Mouse (Mus musculus) liver, adult 2 months (tissue): ENCODE data around the gene Trmt6. TPM values are rescaled to one million over a fixed set of nuclear protein-coding genes. Genes with fewer than 3 reads are reported as not detected.

Experiments used
- DNase-seq: peaks from one replicate; pipeline ENCODE4 v3.0.0-alpha.2; 2011; ENCODE audit warnings: low read depth, low spot score; ENCODE audit errors: extremely low read depth
- H3K27ac ChIP-seq: fragments of 200-500 bp; replicated peaks from 2 replicates; pipeline ENCODE4 v1.5.1; 2012; ENCODE audit warnings: low read depth, mild to moderate bottlenecking, control low read depth, inconsistent platforms, low read length; ENCODE audit not compliant: insufficient read depth
- H3K27me3 ChIP-seq: fragments of 200-500 bp; 2 replicates; pipeline ENCODE4 v1.6.1; 2012; ENCODE audit warnings: mild to moderate bottlenecking, moderate library complexity, low read length, inconsistent platforms; ENCODE audit not compliant: control insufficient read depth, insufficient read depth
- H3K36me3 ChIP-seq: fragments of 200-500 bp; 2 replicates; pipeline ENCODE4 v1.6.1; 2012; ENCODE audit warnings: low read length, inconsistent platforms; ENCODE audit not compliant: control insufficient read depth, insufficient read depth
- H3K4me1 ChIP-seq: fragments of 200-500 bp; 2 replicates; pipeline ENCODE4 v1.6.1; 2011; ENCODE audit warnings: low read length; ENCODE audit not compliant: control insufficient read depth, insufficient read depth
- H3K4me3 ChIP-seq: fragments of 200-500 bp; 2 replicates; pipeline ENCODE4 v1.5.1; 2011; ENCODE audit warnings: low read depth, mild to moderate bottlenecking, control low read depth, low read length, moderate library complexity; ENCODE audit not compliant: insufficient read depth
- H3K79me2 ChIP-seq: fragments of 200-500 bp; 2 replicates; pipeline ENCODE4 v1.6.1; 2012; ENCODE audit warnings: inconsistent platforms, mild to moderate bottlenecking, low read length, moderate library complexity; ENCODE audit not compliant: control insufficient read depth, insufficient read depth
- H3K9ac ChIP-seq: fragments of 200-500 bp; 2 replicates; pipeline ENCODE4 v1.6.1; 2012; ENCODE audit warnings: low read depth, mild to moderate bottlenecking, control low read depth, inconsistent platforms, low read length
- CTCF ChIP-seq: fragments of 200-500 bp; IDR thresholded peaks from 2 replicates; pipeline ENCODE4 v1.5.1; 2011; ENCODE audit warnings: low read depth, low read length, control low read depth
- POLR2A ChIP-seq: fragments of 200-500 bp; IDR thresholded peaks from 2 replicates; pipeline ENCODE4 v1.6.1; 2011; ENCODE audit warnings: low read length, control low read depth; ENCODE audit not compliant: insufficient read depth; ENCODE audit errors: extremely low read depth
- WGBS: fragments of 180-500 bp; shearing (Covaris S2); methylation state at CpG from one replicate; pipeline ENCODE4 v1.1.7; 2018; 5-methylcytosine and 5-hydroxymethylcytosine counted together
- polyA plus RNA-seq: library from polyadenylated mRNA; depleted of rRNA; stranded (reverse); fragments of >200 nt; gene quantifications from 2 replicates; pipeline ENCODE4 v1.2.3, GENCODE M21; 2012; rRNA removed
- total RNA-seq: library from RNA; depleted of rRNA; stranded (reverse); fragments of >200 nt; gene quantifications from 2 replicates; pipeline ENCODE4 v1.2.3, GENCODE M21; 2014; rRNA removed

Gene Trmt6
- total RNA-seq (9.0 and 9.6 TPM in 2 replicates), polyA plus RNA-seq (2.0 TPM in 2 replicates)

DNA sequence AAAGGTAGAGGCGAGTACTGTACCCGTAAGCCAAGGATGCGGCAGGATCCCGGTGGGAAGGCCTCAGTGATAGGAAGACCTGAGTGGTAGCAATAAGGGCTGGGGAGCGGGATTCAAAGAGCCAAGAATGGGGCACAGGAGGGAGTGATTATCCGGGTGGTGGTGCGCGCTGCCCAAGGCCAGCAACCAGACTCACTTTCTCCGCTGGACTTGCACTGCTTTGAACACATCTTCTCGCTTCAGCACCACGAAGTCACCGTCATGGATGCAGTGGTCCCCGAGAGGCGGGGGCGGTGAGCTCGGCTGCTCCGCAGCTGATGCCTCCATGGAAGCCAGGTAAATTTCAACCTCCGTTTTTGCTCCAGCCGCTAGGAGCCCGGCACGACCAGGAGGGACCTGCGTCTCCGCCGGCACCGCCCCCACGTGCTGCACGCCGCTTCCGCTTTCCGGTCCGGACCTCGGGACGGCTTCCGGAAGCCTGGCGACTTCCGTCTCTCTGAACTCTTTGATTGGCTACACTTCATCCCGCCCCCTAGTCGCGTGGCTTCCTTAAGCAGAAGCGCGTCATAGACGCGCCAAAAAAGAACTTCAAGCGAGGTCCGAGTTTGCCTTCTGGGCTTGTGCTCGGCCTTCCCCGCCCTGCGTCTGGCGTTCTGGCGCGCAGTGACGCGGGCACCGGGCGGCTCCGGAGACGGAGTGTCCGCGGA is at the start of gene Trmt6, which contains the start of gene Mcm8:
Trmt6 (minus strand) TSS at position 448 of the 707 bp plus-strand sequence.
Mcm8 (plus strand) TSS at position 534 of the 707 bp plus-strand sequence.
- H3K27me3 ChIP-seq, result no peaks in the 10 kb centered on the region
- H3K27ac ChIP-seq, result no peak within 1 kb of the TSS
- DNase-seq, result peak; percentile 94
- H3K4me3 ChIP-seq, result peak within 1 kb of the TSS; percentile 88
- H3K79me2 ChIP-seq, result no peaks in the 10 kb centered on the region
- peaks cover 10% of the 10 kb centered on the region for H3K36me3 ChIP-seq
- peaks cover 5% of the 10 kb centered on the region for H3K4me1 ChIP-seq
- under 1% methylated on average over 59 of the region's 59 CpGs for WGBS
- peak within 1 kb of the TSS; percentile 79 for H3K9ac ChIP-seq
- TF ChIP-seq CTCF (peak; percentile 39; the same call in 1 of the 2 replicates), POLR2A (no peak)

DNA sequence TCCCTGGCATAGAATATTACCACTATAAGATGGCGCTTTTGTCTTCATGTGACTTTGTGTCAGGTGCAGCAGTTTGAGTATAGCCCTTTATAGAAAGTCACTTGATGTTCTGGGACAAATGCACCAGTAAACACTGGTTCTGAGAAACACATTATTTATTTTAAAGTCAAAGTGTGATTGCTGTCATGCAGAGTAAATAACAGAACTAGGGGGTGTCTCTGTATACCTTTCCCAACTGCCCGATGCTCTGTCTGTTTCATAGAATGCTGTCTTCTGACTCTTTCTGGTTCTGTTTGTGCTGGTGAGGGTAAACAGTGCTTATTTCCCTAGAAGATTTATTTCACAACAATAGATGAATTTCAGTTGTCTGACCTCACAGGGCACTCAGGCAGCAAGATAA is 47.5 kb upstream of the Trmt6 start:
- Histone ChIP-seq H3K9ac (no peak overlapping the region), H3K4me1 (peaks cover 6% of the 10 kb centered on the region; the same call in 1 of the 2 replicates), H3K27me3 (no peaks in the 10 kb centered on the region), H3K36me3 (peaks cover 38% of the 10 kb centered on the region), H3K4me3 (no peak overlapping the region), H3K27ac (no peak overlapping the region), H3K79me2 (peaks cover 6% of the 10 kb centered on the region; the same call in 1 of the 2 replicates)
- no peak for TF ChIP-seq CTCF
- no peak for TF ChIP-seq POLR2A
- peak; percentile 30 for DNase-seq
- WGBS, result 60% methylated on average over 2 of the region's 2 CpGs

DNA sequence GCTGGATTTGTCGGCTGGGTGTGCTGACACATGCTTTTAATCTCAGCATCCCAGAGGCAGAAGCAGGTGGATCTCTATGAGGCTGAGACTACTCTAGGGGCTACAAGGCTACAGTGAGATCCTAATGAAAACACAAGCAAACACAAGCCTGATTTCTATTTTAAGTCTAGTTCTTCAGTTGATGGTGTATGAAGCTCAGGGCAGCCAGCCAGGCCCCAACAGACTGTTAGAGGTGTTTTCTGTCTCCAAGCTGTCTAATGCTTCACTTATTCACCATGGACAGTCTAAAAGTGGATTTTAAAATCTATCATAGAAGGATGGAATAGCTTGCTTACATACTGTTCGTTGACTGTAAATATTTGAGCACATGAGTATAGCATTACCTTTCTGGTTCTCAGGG is 45.6 kb upstream of the Trmt6 start:
- Histone ChIP-seq H3K27ac (no peak overlapping the region), H3K36me3 (peaks cover 35% of the 10 kb centered on the region), H3K79me2 (peaks cover 11% of the 10 kb centered on the region; the same call in 1 of the 2 replicates), H3K27me3 (no peaks in the 10 kb centered on the region), H3K4me1 (peaks cover 6% of the 10 kb centered on the region; the same call in 1 of the 2 replicates), H3K9ac (no peak overlapping the region), H3K4me3 (no peak overlapping the region)
- TF ChIP-seq POLR2A, result no peak
- TF ChIP-seq CTCF, result no peak
- no peak for DNase-seq
- 93% methylated on average over 2 of the region's 2 CpGs for WGBS

DNA sequence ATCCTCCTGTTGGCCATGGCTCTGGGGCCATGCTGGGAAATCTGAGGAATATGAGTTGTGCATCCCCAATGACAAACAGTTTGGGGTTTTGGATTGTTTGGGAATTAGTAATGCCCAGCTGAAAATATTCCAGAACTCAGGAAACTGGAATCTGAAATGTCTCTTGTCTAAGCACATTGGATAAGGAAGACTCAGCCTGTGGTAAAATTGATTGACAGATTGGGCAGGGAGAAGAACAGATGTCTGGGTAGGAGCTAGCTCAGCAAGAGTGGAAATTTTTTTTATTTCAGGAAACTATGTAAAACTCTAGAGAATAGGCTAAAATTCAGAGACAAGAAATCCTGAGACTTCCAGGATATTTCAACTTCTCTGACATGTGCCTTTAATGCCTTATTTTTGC is 44.6 kb upstream of the Trmt6 start:
- Histone ChIP-seq H3K9ac (no peak overlapping the region), H3K27me3 (no peaks in the 10 kb centered on the region), H3K36me3 (peaks cover 32% of the 10 kb centered on the region), H3K79me2 (peaks cover 14% of the 10 kb centered on the region; the same call in 1 of the 2 replicates), H3K4me1 (peaks cover 6% of the 10 kb centered on the region; the same call in 1 of the 2 replicates), H3K27ac (no peak overlapping the region), H3K4me3 (no peak overlapping the region)
- no peak for TF ChIP-seq POLR2A
- TF ChIP-seq CTCF, result no peak
- DNase-seq, result no peak

DNA sequence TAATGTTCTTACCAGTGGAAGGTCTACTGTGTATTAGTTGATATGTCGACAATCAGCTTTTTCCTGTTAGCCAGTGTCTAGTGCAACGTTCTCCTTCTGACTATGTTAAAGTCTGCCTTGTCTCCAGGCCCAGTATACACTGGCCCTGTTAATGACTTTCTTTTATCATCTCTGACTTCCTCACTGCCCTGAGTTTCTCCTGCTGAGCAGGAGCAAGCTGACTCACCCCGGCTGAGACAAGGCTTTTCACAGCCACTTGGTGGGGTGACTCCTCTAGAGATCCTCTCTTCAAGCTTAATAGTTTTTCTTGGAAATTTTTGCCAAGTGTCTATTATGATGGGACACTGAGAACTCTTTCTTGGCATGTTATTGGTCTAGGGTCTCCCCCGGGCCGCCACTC is 40.5 kb upstream of the Trmt6 start:
- no peak overlapping the region for H3K27ac ChIP-seq
- no peak overlapping the region for H3K4me3 ChIP-seq
- no peaks in the 10 kb centered on the region for H3K27me3 ChIP-seq
- TF ChIP-seq CTCF, result no peak
- no peak for TF ChIP-seq POLR2A
- H3K79me2 ChIP-seq, result peaks cover 21% of the 10 kb centered on the region; the same call in 1 of the 2 replicates
- WGBS, result 81% methylated on average over 5 of the region's 5 CpGs
- H3K9ac ChIP-seq, result no peak overlapping the region
- peaks cover 9% of the 10 kb centered on the region; the same call in 1 of the 2 replicates for H3K4me1 ChIP-seq
- peaks cover 19% of the 10 kb centered on the region for H3K36me3 ChIP-seq
- no peak for DNase-seq

DNA sequence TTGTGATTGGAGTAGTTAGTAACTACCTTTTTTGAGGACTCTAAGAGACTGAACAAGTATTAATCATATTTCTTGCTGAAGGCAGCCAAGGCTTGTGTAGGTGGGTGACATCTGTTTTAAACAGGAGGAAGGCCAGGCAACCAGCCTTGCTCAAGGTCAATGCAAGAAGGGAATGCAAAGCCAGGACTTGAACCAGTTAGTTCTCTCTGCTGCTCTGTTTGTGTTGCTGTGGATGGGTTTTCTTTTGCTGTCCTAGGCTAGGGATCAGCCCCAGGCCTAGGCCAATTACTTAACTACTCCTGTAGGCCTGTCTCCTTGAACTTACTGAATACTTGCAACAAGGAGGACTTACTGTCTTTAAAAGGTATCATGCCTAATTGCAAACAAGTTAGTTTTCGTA is 37.2 kb upstream of the Trmt6 start:
- H3K4me3 ChIP-seq, result no peak overlapping the region
- WGBS, result 93% methylated on average over 1 of the region's 1 CpGs
- DNase-seq, result no peak
- H3K9ac ChIP-seq, result no peak overlapping the region
- no peak for TF ChIP-seq CTCF
- TF ChIP-seq POLR2A, result no peak
- peaks cover 11% of the 10 kb centered on the region for H3K4me1 ChIP-seq
- no peaks in the 10 kb centered on the region for H3K27me3 ChIP-seq
- peaks cover 24% of the 10 kb centered on the region; the same call in 1 of the 2 replicates for H3K79me2 ChIP-seq
- peaks cover 22% of the 10 kb centered on the region; the same call in 1 of the 2 replicates for H3K36me3 ChIP-seq
- no peak overlapping the region; the same call in 1 of the 2 replicates for H3K27ac ChIP-seq
